Mouse (Mus musculus) layer of hippocampus, postnatal 14 days (tissue): ENCODE results near the gene Abcg5. TPM values are rescaled to one million over a fixed set of nuclear protein-coding genes. Genes with fewer than 3 reads are reported as not detected.

Experiments used
- DNase-seq, 2 experiments: peaks; one replicate each; pipeline ENCODE4 v3.0.0; 2021 to 2022; ENCODE audit warnings: low spot score in 2 of 2, mixed read lengths in 1 of 2
- total RNA-seq, 2 experiments: library from RNA; stranded (reverse); gene quantifications; 2 replicates each; pipeline ENCODE4 v1.2.3; 2021

The Abcg5 gene
- total RNA-seq, 2 experiments from 2014 or later, result not detected

- no peak for DNase-seq
These were observed 5.2 kb upstream of the Abcg5 start for GRCm38 (mm10) chr17:84687994-84688393.

DNA sequence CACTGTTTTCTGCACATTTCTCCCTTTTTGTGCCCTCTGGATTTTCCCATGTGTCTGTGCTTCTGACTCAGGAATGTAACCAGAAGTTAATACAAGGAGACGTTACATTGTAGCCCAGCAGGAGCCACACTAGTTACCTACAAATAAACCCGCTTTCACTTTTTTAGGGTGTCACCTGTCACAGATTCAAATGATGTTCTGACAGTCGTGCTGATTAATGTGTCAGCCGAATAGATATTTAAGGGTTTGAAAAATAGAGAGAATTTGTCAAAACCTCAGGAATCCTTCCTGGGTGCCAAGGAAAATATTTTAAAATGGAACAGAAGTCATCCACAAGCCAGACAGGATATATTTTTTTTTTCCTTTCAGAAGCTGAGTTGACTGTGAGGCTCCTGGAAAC is 2.5 kb upstream of the Abcg5 start:
- DNase-seq, result no peak

DNA sequence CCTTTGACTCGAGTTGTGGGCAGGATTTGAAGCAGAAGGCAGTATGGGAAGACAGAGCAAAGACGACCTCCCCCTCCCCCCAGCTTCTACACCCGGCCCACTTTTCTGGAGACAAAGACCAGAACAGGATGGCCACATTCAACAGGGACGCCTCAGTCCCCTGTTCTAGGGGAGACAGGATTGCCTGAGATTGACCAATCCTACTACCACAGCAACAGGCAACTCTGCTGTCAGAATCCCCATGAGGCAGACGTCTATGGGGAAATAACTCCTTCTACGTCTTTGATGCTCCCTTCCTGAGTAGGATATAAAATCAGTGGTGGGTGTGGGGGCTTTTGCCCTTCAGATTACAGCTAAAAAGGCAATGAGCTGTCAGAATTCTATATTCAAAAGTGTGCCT is 1.5 kb upstream of the Abcg5 start:
- DNase-seq, result no peak

GRCm38 (mm10) chr17:84681670-84682069 is 1.1 kb downstream of the Abcg5 start:
- DNase-seq, result peak in 1 of 2 experiments; percentile 21

DNA sequence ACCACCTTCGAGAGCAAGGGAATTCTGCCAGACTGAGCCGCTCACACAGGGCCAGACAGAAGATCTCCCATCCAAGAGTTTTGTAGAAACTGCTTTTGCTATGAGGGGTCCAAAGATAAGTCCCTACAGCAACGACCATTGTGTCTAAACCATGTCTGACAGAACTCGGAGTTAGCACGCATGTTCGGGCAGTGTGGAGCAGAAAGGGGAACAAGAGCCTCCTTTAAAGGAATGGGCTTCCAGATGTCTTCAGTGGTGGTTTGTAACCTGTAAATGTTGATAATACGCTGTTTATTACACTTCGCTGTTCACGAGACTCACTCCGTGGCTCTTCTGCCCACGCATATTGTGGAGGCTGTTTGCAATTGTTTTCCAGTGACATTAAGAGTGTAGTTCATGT is 5.2 kb downstream of the Abcg5 start:
- no peak for DNase-seq

GRCm38 (mm10) chr17:84675951-84676366 is 6.9 kb downstream of the Abcg5 start, which contains the start of gene Abcg8:
TSS of gene Abcg8 (plus strand) at chr17:84676302.
- DNase-seq, result no peak

DNA sequence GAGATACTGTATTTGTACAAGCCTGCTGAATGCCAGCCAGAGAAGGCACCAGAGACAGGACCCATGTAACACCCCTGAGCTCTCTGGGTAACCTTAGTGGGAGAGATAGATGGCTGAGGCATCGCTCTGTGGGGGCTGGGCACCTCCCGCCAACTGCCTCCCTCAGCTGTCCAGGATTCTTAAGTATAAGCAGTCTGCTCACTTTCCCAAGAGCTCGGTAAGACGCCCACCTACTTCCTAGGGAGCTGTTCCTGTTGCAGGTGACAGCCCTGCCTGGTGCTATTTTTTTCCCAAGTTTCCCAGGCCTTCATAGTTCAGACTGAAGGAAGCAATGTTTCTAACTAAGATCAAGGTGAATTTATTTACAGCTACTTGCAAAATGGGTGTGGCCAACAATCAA is 7.6 kb downstream of the Abcg5 start:
- DNase-seq, result no peak

DNA sequence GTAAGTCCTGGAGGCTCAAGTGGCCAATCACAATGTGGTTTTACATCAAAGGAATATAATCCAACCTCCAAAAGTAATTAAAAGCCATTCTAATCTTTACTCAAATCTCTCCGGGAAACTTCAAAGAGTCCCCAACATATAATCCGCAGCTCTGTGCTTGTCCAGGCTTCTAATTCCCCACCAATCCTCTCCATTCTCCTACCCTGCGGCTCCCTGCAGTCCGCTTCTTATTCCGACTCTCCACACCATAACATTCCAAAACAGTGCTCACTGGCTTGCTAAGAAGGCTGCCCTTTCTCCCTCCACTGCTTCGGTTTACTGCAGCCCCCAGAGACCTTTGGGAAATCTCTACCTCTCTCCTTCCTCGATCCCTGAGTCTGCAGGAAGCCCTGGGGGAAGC is 8.8 kb downstream of the Abcg5 start:
- DNase-seq, result no peak

DNA sequence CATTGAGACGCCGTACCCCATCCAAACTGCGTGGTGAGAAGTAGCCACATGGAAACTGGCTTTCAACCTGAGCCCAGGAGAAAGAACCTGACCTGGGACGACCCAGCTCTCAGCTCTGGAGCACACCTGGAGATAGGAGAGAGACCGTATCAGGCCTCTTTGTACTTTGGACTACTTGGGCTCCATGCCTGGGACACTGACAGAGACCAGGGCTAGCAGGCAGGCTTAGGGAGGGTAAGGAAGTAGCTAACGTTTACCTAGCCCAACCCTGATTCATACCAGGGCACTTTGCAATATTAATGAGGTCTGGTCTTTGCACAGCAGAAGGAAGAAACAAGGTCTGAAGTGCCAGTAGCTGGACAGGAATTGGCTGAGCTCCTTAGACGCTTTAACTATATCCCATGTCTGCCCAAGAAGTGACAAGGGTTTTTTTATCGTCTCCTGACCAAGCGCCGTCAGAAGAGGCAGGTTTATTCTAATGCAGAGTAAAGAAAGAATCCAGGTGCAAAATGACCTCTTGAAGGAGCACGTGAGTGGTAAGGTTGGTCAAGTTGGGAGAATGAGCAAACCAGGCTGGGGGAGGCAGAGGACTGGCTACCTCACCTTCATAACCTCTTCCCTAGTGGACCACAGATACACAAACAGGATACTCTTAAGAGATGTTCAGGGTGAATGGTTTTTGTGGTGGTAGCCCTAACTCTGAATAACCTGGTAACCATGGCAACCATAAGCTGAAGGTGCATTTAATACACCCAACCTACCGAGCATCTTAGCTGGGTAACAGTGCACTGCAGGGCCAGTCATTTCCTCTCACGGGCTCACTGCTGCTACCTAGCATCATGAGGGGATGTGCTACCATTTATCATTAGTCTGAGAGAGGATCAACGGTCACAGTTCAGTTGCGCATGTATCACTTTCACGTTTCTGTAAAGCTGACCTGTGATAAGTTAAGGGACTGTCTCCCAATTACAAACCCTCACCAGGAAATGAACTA is 10.1 kb downstream of the Abcg5 start:
- no peak for DNase-seq

GRCm38 (mm10) chr17:84667848-84668247 is 15.0 kb downstream of the Abcg5 start:
- no peak for DNase-seq

- no peak for DNase-seq
These were observed 17.1 kb downstream of the Abcg5 start for GRCm38 (mm10) chr17:84665691-84666090.

GRCm38 (mm10) chr17:84665053-84665452 is 17.8 kb downstream of the Abcg5 start:
- DNase-seq, result no peak

GRCm38 (mm10) chr17:84658951-84659350 is 23.9 kb downstream of the Abcg5 start:
- no peak for DNase-seq

DNA sequence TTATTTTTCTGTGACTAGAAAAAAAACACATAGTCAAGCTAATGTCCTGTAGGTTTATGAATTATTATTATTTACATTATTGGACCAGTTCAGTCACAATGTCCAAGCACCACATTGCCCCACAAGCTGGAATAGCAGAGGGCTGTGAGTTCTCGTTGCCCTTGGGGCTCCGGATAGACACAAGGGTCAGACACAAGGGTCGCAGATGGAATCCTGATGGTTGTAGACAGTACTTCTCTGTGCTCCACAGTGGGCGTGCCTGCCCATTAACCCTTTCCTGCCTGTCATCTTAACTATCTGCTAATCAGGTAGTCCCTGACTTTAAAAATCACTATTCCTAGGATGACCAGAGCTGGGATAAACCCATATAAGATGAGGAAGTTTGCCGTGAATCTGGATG is 24.6 kb downstream of the Abcg5 start:
- DNase-seq, result no peak

GRCm38 (mm10) chr17:84657782-84658181 is 25.0 kb downstream of the Abcg5 start:
- DNase-seq, result no peak

DNA sequence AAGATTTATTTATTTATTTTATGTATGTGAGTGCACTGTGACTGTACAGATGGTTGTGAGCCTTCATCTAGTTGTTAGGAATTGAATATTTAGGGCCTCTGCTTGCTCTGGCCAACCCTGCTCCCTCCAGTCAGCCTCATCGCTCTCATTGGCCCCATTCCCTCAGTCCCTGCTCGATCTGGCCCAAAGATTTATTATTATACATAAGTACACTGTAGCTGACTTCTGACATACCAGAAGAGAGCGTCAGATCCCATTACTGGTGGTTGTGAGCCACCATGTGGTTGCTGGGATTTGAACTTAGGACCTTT is 25.4 kb downstream of the Abcg5 start:
- no peak for DNase-seq

- no peak for DNase-seq
These were observed 26.0 kb downstream of the Abcg5 start for GRCm38 (mm10) chr17:84656653-84657421.

DNA sequence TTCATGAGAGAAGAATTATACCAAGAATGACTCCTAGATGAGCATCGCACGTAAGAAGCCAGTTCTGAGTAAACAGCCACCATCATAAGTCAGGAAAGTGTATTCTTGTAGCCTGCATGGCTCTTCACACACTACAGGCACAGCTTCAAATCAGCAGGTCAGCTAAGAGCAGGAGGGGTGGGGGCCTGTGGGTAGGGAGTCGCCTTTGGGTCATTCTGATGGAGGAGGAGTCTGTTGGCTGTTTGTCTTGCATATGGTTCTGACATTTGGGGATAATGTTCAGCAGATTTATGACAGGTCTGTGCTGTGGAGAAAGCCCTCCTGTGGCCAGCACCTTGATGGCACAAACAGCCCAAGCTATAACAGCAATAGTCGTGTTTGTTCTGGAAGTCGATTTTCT is 26.6 kb downstream of the Abcg5 start:
- DNase-seq, result no peak

- no peak for DNase-seq
These were observed 29.3 kb downstream of the Abcg5 start for GRCm38 (mm10) chr17:84653544-84653943.

DNA sequence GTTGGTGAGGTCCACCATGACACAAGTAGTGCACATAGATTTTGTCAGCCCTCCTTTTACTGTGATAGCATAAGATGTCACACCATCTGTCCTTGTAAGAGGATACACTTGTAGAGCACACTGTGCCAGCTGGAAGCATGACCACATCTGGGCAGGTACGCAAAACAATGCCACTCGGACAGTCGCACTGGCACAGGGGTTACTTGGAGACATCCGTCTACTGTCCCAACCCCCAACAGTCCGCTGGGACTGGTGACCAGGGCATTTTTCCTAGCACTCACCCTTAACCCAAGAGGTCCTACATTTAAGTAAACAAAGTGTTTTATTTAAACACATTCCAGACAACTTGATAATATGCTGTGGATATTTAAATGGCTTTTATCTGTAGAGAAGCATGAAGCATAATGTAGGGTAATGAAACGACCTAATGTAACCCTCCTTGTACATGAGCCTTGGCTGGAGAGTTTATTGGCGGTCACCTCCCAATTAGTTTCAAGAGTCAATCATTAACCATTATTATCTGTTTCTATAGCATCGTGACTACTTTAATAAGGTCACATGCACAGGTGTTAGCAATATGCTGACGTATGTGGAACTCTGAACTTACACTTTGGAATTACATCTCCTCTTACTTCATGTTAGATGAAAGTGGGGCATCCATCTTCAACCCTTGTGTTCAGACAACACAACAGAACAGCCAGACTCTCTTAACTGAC is 32.4 kb downstream of the Abcg5 start:
- DNase-seq, result no peak

- no peak for DNase-seq
These were observed 35.2 kb downstream of the Abcg5 start for GRCm38 (mm10) chr17:84647630-84648029.

- DNase-seq, result no peak
These were observed 36.3 kb downstream of the Abcg5 start for GRCm38 (mm10) chr17:84646477-84646876.
